Mouse (Mus musculus): Measurements from ENCODE around the gene Hells.

Hells gene

GRCm38 (mm10) chr19:39006715-39007114, 76.0 kb downstream of the Hells start, which contains the start of gene Cyp2c55:
Gene Cyp2c55 (plus strand): TSS chr19:39007019.
- in situ Hi-C loops (cut with MboI, MseI) = no loop called here
